Comparison of ENCODE assay signal across 9 mouse cellular contexts in genomic region chr15:57104711-57105110, GRCm38 (mm10).
"Had no signal": no experiment of that assay in that cellular context is flagged by ENCODE, and none has a peak within 500 bp of the region (broad histone marks: within the 10 kb centered on the region; RNA-seq: fewer than 3 reads in every experiment).

No protein-coding gene starts in this region.

- DNase-seq: kidney, postnatal 36 days; layer of hippocampus, adult 9-11 months; layer of hippocampus, postnatal 36 days; lung, adult 2 months; lung, postnatal 14 days; right cerebral cortex, postnatal 14 days; thymus, adult 18-20 months; thymus, postnatal 14 days had no signal

- ATAC-seq: midbrain, embryonic 16.5 days had no signal
